Mouse (Mus musculus) embryo, embryonic 10.5 days (tissue): Measurements from ENCODE around the gene Slc35e4.
"Not testable (repeated sequence)": the region's sequence is repeated elsewhere in the genome, so short reads cannot be mapped to it uniquely, and the experiment has no call there.

Experiments
- DNase-seq: peaks from one replicate; pipeline ENCODE4 v3.0.0-alpha.2; 2015; ENCODE audit warnings: low spot score

Slc35e4 gene

GRCm38 (mm10) chr11:3914109-3914840 is at the start of gene Slc35e4:
TSS of gene Slc35e4 (minus strand) at chr11:3914664.
- peak; percentile 86 for DNase-seq

GRCm38 (mm10) chr11:3963610-3964415 is 49.3 kb upstream of the Slc35e4 start, which contains the start of gene Pes1:
TSS of gene Pes1 (plus strand) at chr11:3963975.
- DNase-seq, result peak; percentile 90

- DNase-seq, result no peak
Observed at GRCm38 (mm10) chr11:3963155-3963554, 48.7 kb upstream of the Slc35e4 start.

- no peak for DNase-seq
Observed at GRCm38 (mm10) chr11:3961761-3962160, 47.3 kb upstream of the Slc35e4 start.

- no peak for DNase-seq
Observed at GRCm38 (mm10) chr11:3960901-3961300, 46.4 kb upstream of the Slc35e4 start.

GRCm38 (mm10) chr11:3955371-3955770 is 40.9 kb upstream of the Slc35e4 start:
- not testable (repeated sequence) for DNase-seq

GRCm38 (mm10) chr11:3954876-3955275 is 40.4 kb upstream of the Slc35e4 start:
- not testable (repeated sequence) for DNase-seq

GRCm38 (mm10) chr11:3946386-3946785 is 31.9 kb upstream of the Slc35e4 start:
- DNase-seq, result no peak

- no peak for DNase-seq
Observed at GRCm38 (mm10) chr11:3941371-3941770, 26.9 kb upstream of the Slc35e4 start.

GRCm38 (mm10) chr11:3937321-3937874 is 22.9 kb upstream of the Slc35e4 start:
- DNase-seq, result no peak

GRCm38 (mm10) chr11:3936318-3936717 is 21.9 kb upstream of the Slc35e4 start:
- DNase-seq, result no peak

- no peak for DNase-seq
Observed at GRCm38 (mm10) chr11:3935135-3935534, 20.7 kb upstream of the Slc35e4 start.

- DNase-seq, result no peak
Observed at GRCm38 (mm10) chr11:3933756-3934285, 19.4 kb upstream of the Slc35e4 start.

GRCm38 (mm10) chr11:3931511-3932211 is 17.2 kb upstream of the Slc35e4 start, which contains the start of gene Tcn2:
TSS of gene Tcn2 (minus strand) at chr11:3932159.
- DNase-seq, result peak; percentile 91

- DNase-seq, result no peak
Observed at GRCm38 (mm10) chr11:3930931-3931330, 16.5 kb upstream of the Slc35e4 start.

GRCm38 (mm10) chr11:3930019-3930418 is 15.6 kb upstream of the Slc35e4 start:
- no peak for DNase-seq

GRCm38 (mm10) chr11:3925916-3926315 is 11.5 kb upstream of the Slc35e4 start:
- no peak for DNase-seq

- DNase-seq, result no peak
Observed at GRCm38 (mm10) chr11:3922731-3923130, 8.3 kb upstream of the Slc35e4 start.

GRCm38 (mm10) chr11:3922115-3922514 is 7.7 kb upstream of the Slc35e4 start:
- no peak for DNase-seq

GRCm38 (mm10) chr11:3921281-3921850 is 6.9 kb upstream of the Slc35e4 start:
- peak; percentile 77 for DNase-seq

GRCm38 (mm10) chr11:3920476-3920875 is 6.0 kb upstream of the Slc35e4 start:
- DNase-seq, result no peak
